Mouse (Mus musculus): ENCODE measurements around the gene Csrp3. TPM values are rescaled to one million over a fixed set of nuclear protein-coding genes. Genes with fewer than 3 reads are reported as not detected.
A peak's percentile ranks its signal among the peaks of the same experiment; 100 is the strongest.

Gene Csrp3
- polyA plus RNA-seq, 1 experiment = 1.4 TPM

GRCm38 (mm10) chr7:48870579-48871180 is 22.8 kb upstream of the Csrp3 start:
- Histone ChIP-seq H3K36me3 (replicated peaks; ENCODE audit: low read length) (peaks cover 99% of the 10 kb centered on the region), H3K4me1 (peaks cover 80% of the 10 kb centered on the region), H3K27me3 (replicated peaks) (no peaks in the 10 kb centered on the region), H3K4me3 (replicated peaks) (peak overlapping the region; percentile 69), H3K9me3 (no peaks in the 10 kb centered on the region)
- no peak for TF ChIP-seq GATA1 (IDR thresholded peaks at IDR 0.05; ENCODE audit: borderline replicate concordance, low read length)
- TF ChIP-seq FLI1 (IDR thresholded peaks at IDR 0.05; ENCODE audit: low read length) = no peak

- TF ChIP-seq FLI1 (IDR thresholded peaks at IDR 0.05; ENCODE audit: low read length) = no peak
- TF ChIP-seq GATA1 (IDR thresholded peaks at IDR 0.05; ENCODE audit: borderline replicate concordance, low read length) = no peak
- peaks cover 99% of the 10 kb centered on the region for H3K36me3 ChIP-seq (replicated peaks; ENCODE audit: low read length)
- no peak overlapping the region for H3K4me3 ChIP-seq (replicated peaks)
- no peaks in the 10 kb centered on the region for H3K9me3 ChIP-seq
- peaks cover 80% of the 10 kb centered on the region for H3K4me1 ChIP-seq
- no peaks in the 10 kb centered on the region for H3K27me3 ChIP-seq (replicated peaks)
These were observed 22.3 kb upstream of the Csrp3 start for GRCm38 (mm10) chr7:48870144-48870543.

- Histone ChIP-seq H3K4me3 (replicated peaks) (no peak overlapping the region), H3K27me3 (replicated peaks) (no peaks in the 10 kb centered on the region), H3K9me3 (no peaks in the 10 kb centered on the region), H3K36me3 (replicated peaks; ENCODE audit: low read length) (peaks cover 75% of the 10 kb centered on the region), H3K4me1 (peaks cover 92% of the 10 kb centered on the region)
- TF ChIP-seq GATA1 (IDR thresholded peaks at IDR 0.05; ENCODE audit: borderline replicate concordance, low read length) = no peak
- no peak for TF ChIP-seq FLI1 (IDR thresholded peaks at IDR 0.05; ENCODE audit: low read length)
These were observed 19.7 kb upstream of the Csrp3 start for GRCm38 (mm10) chr7:48867576-48867975.

- no peaks in the 10 kb centered on the region for H3K27me3 ChIP-seq (replicated peaks)
- TF ChIP-seq FLI1 (IDR thresholded peaks at IDR 0.05; ENCODE audit: low read length) (no peak), GATA1 (IDR thresholded peaks at IDR 0.05; ENCODE audit: borderline replicate concordance, low read length) (no peak)
- H3K4me1 ChIP-seq = peaks cover 94% of the 10 kb centered on the region
- peak overlapping the region; percentile 33 for H3K4me3 ChIP-seq (replicated peaks)
- H3K9me3 ChIP-seq = no peaks in the 10 kb centered on the region
- peaks cover 52% of the 10 kb centered on the region for H3K36me3 ChIP-seq (replicated peaks; ENCODE audit: low read length)
These were observed 17.0 kb upstream of the Csrp3 start for GRCm38 (mm10) chr7:48864671-48865458.

GRCm38 (mm10) chr7:48864199-48864598 is 16.4 kb upstream of the Csrp3 start:
- H3K4me3 ChIP-seq (replicated peaks) = no peak overlapping the region
- H3K4me1 ChIP-seq = peaks cover 94% of the 10 kb centered on the region
- TF ChIP-seq FLI1 (IDR thresholded peaks at IDR 0.05; ENCODE audit: low read length) (no peak), GATA1 (IDR thresholded peaks at IDR 0.05; ENCODE audit: borderline replicate concordance, low read length) (no peak)
- H3K9me3 ChIP-seq = no peaks in the 10 kb centered on the region
- H3K36me3 ChIP-seq (replicated peaks; ENCODE audit: low read length) = peaks cover 45% of the 10 kb centered on the region
- H3K27me3 ChIP-seq (replicated peaks) = no peaks in the 10 kb centered on the region

- TF ChIP-seq FLI1 (IDR thresholded peaks at IDR 0.05; ENCODE audit: low read length) = no peak
- TF ChIP-seq GATA1 (IDR thresholded peaks at IDR 0.05; ENCODE audit: borderline replicate concordance, low read length) = no peak
- Histone ChIP-seq H3K9me3 (no peaks in the 10 kb centered on the region), H3K36me3 (replicated peaks; ENCODE audit: low read length) (peaks cover 36% of the 10 kb centered on the region), H3K4me3 (replicated peaks) (peak overlapping the region; percentile 55), H3K27me3 (replicated peaks) (no peaks in the 10 kb centered on the region), H3K4me1 (peaks cover 89% of the 10 kb centered on the region)
These were observed 14.0 kb upstream of the Csrp3 start for GRCm38 (mm10) chr7:48861796-48862195.

- Histone ChIP-seq H3K4me3 (replicated peaks) (peak overlapping the region; percentile 50), H3K36me3 (replicated peaks; ENCODE audit: low read length) (peaks cover 34% of the 10 kb centered on the region), H3K4me1 (peaks cover 94% of the 10 kb centered on the region), H3K9me3 (no peaks in the 10 kb centered on the region), H3K27me3 (replicated peaks) (no peaks in the 10 kb centered on the region)
- no peak for TF ChIP-seq GATA1 (IDR thresholded peaks at IDR 0.05; ENCODE audit: borderline replicate concordance, low read length)
- TF ChIP-seq FLI1 (IDR thresholded peaks at IDR 0.05; ENCODE audit: low read length) = 0 out of 2 replicates have a peak, but pooled peaks have one; percentile 4
These were observed 13.1 kb upstream of the Csrp3 start for GRCm38 (mm10) chr7:48860948-48861347.

GRCm38 (mm10) chr7:48859362-48859761 is 11.5 kb upstream of the Csrp3 start:
- TF ChIP-seq FLI1 (IDR thresholded peaks at IDR 0.05; ENCODE audit: low read length) = 0 out of 2 replicates have a peak, but pooled peaks have one; percentile 18
- no peak for TF ChIP-seq GATA1 (IDR thresholded peaks at IDR 0.05; ENCODE audit: borderline replicate concordance, low read length)
- Histone ChIP-seq H3K9me3 (no peaks in the 10 kb centered on the region), H3K4me1 (peaks cover 86% of the 10 kb centered on the region), H3K27me3 (replicated peaks) (no peaks in the 10 kb centered on the region), H3K36me3 (replicated peaks; ENCODE audit: low read length) (peaks cover 30% of the 10 kb centered on the region), H3K4me3 (replicated peaks) (peak overlapping the region; percentile 50)

GRCm38 (mm10) chr7:48858257-48858656 is 10.4 kb upstream of the Csrp3 start:
- H3K36me3 ChIP-seq (replicated peaks; ENCODE audit: low read length) = peaks cover 33% of the 10 kb centered on the region
- H3K4me3 ChIP-seq (replicated peaks) = no peak overlapping the region
- TF ChIP-seq FLI1 (IDR thresholded peaks at IDR 0.05; ENCODE audit: low read length) (no peak), GATA1 (IDR thresholded peaks at IDR 0.05; ENCODE audit: borderline replicate concordance, low read length) (no peak)
- no peaks in the 10 kb centered on the region for H3K9me3 ChIP-seq
- peaks cover 81% of the 10 kb centered on the region for H3K4me1 ChIP-seq
- no peaks in the 10 kb centered on the region for H3K27me3 ChIP-seq (replicated peaks)

- no peaks in the 10 kb centered on the region for H3K27me3 ChIP-seq (replicated peaks)
- H3K4me3 ChIP-seq (replicated peaks) = no peak overlapping the region
- no peak for TF ChIP-seq GATA1 (IDR thresholded peaks at IDR 0.05; ENCODE audit: borderline replicate concordance, low read length)
- TF ChIP-seq FLI1 (IDR thresholded peaks at IDR 0.05; ENCODE audit: low read length) = no peak
- peaks cover 57% of the 10 kb centered on the region for H3K4me1 ChIP-seq
- H3K36me3 ChIP-seq (replicated peaks; ENCODE audit: low read length) = peaks cover 36% of the 10 kb centered on the region
- H3K9me3 ChIP-seq = no peaks in the 10 kb centered on the region
These were observed 7.6 kb upstream of the Csrp3 start for GRCm38 (mm10) chr7:48855461-48855860.
